In genomic region chr10:83648131-83649020, GRCm38 (mm10) we compare ENCODE assay signal across 8 mouse cellular contexts. TPM values are rescaled to one million over a fixed set of nuclear protein-coding genes. Genes with fewer than 3 reads are reported as not detected.
A peak's percentile ranks its signal among the peaks of the same experiment; 100 is the strongest.
DNase-seq lines count a peak whose midpoint lies in the region; ATAC-seq lines count a peak whose summit lies in the region.

Gene Appl2, minus strand, starts transcription at chr10:83648738.

- DNase-seq in CD4-positive, CD25-positive, alpha-beta regulatory T cell, adult 2 months (ENCODE audit: low read depth, low spot score) = peak; percentile 59
- peak; percentile 55 for DNase-seq in brain, embryonic 18.5 days (ENCODE audit: low read depth, low spot score)
- peak; percentile 94 for DNase-seq in forebrain, embryonic 11.5 days (ENCODE audit: low spot score)
- DNase-seq in kidney, postnatal 25 days = peak; percentile 95 to 98
- peak; percentile 62 for DNase-seq in liver, embryonic 13.5 days
- DNase-seq in natural killer cell, adult 2 months (ENCODE audit: low spot score in 2 of 2) = peak; percentile 73 to 77

- H3K4me3 ChIP-seq in forebrain, embryonic 11.5 days (ENCODE audit: low read depth, low read length) = peak within 1 kb of the TSS; percentile 51
- H3K4me3 ChIP-seq in heart, embryonic 15.5 days = peak within 1 kb of the TSS; percentile 73
- peak within 1 kb of the TSS; percentile 62 for H3K4me3 ChIP-seq in liver, embryonic 13.5 days (replicated peaks)
- peak within 1 kb of the TSS; percentile 77 for H3K4me3 ChIP-seq in stomach, embryonic 14.5 days (ENCODE audit: low read depth, low read length)

- under 1% methylated on average over 55 of the region's 59 CpGs for WGBS in forebrain, embryonic 11.5 days
- WGBS in heart, embryonic 15.5 days = under 1% methylated on average over 59 of the region's 59 CpGs
- under 1% methylated on average over 58 of the region's 59 CpGs for WGBS in liver, embryonic 13.5 days (ENCODE audit: insufficient replicate concordance)
- WGBS in stomach, embryonic 14.5 days = under 1% methylated on average over 59 of the region's 59 CpGs

- peak within 1 kb of the TSS; percentile 62 for H3K4me2 ChIP-seq in forebrain, embryonic 11.5 days (ENCODE audit: low read depth, low read length, severe bottlenecking)
- peak within 1 kb of the TSS; percentile 70 for H3K4me2 ChIP-seq in heart, embryonic 15.5 days
- peak within 1 kb of the TSS; percentile 61 for H3K4me2 ChIP-seq in liver, embryonic 13.5 days
- peak within 1 kb of the TSS; percentile 68 for H3K4me2 ChIP-seq in stomach, embryonic 14.5 days (replicated peaks; ENCODE audit: low read depth, low read length)

- no peaks in the 10 kb centered on the region for H3K9me3 ChIP-seq in forebrain, embryonic 11.5 days (ENCODE audit: control insufficient read depth, low read length)
- H3K9me3 ChIP-seq in heart, embryonic 15.5 days (replicated peaks) = no peaks in the 10 kb centered on the region
- H3K9me3 ChIP-seq in liver, embryonic 13.5 days (replicated peaks) = no peaks in the 10 kb centered on the region
- no peaks in the 10 kb centered on the region for H3K9me3 ChIP-seq in stomach, embryonic 14.5 days (ENCODE audit: control insufficient read depth, low read depth, low read length)

- peak within 1 kb of the TSS; percentile 61 for H3K9ac ChIP-seq in forebrain, embryonic 11.5 days (ENCODE audit: low read length)
- H3K9ac ChIP-seq in heart, embryonic 15.5 days = peak within 1 kb of the TSS; percentile 69
- H3K9ac ChIP-seq in liver, embryonic 13.5 days = peak within 1 kb of the TSS; percentile 62
- peak within 1 kb of the TSS; percentile 78 for H3K9ac ChIP-seq in stomach, embryonic 14.5 days (replicated peaks; ENCODE audit: low read depth, low read length)

- no peaks in the 10 kb centered on the region for H3K27me3 ChIP-seq in forebrain, embryonic 11.5 days (ENCODE audit: control insufficient read depth, insufficient read depth, low read length)
- no peaks in the 10 kb centered on the region for H3K27me3 ChIP-seq in heart, embryonic 15.5 days
- peaks cover 48% of the 10 kb centered on the region for H3K27me3 ChIP-seq in liver, embryonic 13.5 days
- no peaks in the 10 kb centered on the region for H3K27me3 ChIP-seq in stomach, embryonic 14.5 days (ENCODE audit: control insufficient read depth, insufficient read depth, low read length)

- no peaks in the 10 kb centered on the region; the same call in 1 of the 2 replicates for H3K4me1 ChIP-seq in forebrain, embryonic 11.5 days (replicated peaks; ENCODE audit: control insufficient read depth, insufficient read depth, low read length)
- H3K4me1 ChIP-seq in heart, embryonic 15.5 days (replicated peaks) = peaks cover 36% of the 10 kb centered on the region
- H3K4me1 ChIP-seq in liver, embryonic 13.5 days (replicated peaks) = peaks cover 48% of the 10 kb centered on the region
- H3K4me1 ChIP-seq in stomach, embryonic 14.5 days (ENCODE audit: control insufficient read depth, insufficient read depth, low read length) = peaks cover 14% of the 10 kb centered on the region

- no peaks in the 10 kb centered on the region for H3K36me3 ChIP-seq in forebrain, embryonic 11.5 days (ENCODE audit: control insufficient read depth, insufficient read depth, low read length)
- no peaks in the 10 kb centered on the region for H3K36me3 ChIP-seq in heart, embryonic 15.5 days
- no peaks in the 10 kb centered on the region for H3K36me3 ChIP-seq in liver, embryonic 13.5 days
- H3K36me3 ChIP-seq in stomach, embryonic 14.5 days (ENCODE audit: control insufficient read depth, insufficient read depth, low read length) = no peaks in the 10 kb centered on the region

- ATAC-seq in forebrain, embryonic 11.5 days (replicated peaks; ENCODE audit: low FRiP score) = peak; percentile 97
- peak; percentile 96 for ATAC-seq in heart, embryonic 15.5 days (replicated peaks; ENCODE audit: insufficient number of reproducible peaks, insufficient read depth, low FRiP score, low read depth)
- peak; percentile 58 for ATAC-seq in liver, embryonic 13.5 days (ENCODE audit: low read depth)
- peak; percentile 93 for ATAC-seq in stomach, embryonic 14.5 days (ENCODE audit: insufficient number of reproducible peaks, insufficient read depth, low FRiP score, low read depth)

- 0 out of 2 replicates have a peak within 1 kb of the TSS, but pooled peaks have one; percentile 1 for H3K27ac ChIP-seq in forebrain, embryonic 11.5 days (ENCODE audit: low read depth, low read length)
- peak within 1 kb of the TSS; percentile 86 for H3K27ac ChIP-seq in heart, embryonic 15.5 days
- no peak within 1 kb of the TSS for H3K27ac ChIP-seq in liver, embryonic 13.5 days
- H3K27ac ChIP-seq in stomach, embryonic 14.5 days (ENCODE audit: low read length) = peak within 1 kb of the TSS; percentile 76

RNA-seq across cellular contexts. Expression of gene Appl2, which starts in this region (rescaled TPM):
- polyA plus RNA-seq in forebrain, embryonic 11.5 days (2014; fragmentation: Nextera tagmentation; extraction: Ambion mirVana) = 41.1 and 42.0 TPM in 2 replicates
- 34.0 and 36.5 TPM in 2 replicates for polyA plus RNA-seq in heart, embryonic 15.5 days (2015; fragmentation: Nextera tagmentation; extraction: Ambion mirVana)
- 8.5 and 10.8 TPM in 2 replicates for polyA plus RNA-seq in liver, embryonic 13.5 days (2015; fragmentation: Nextera tagmentation; extraction: Ambion mirVana)
- polyA plus RNA-seq in stomach, embryonic 14.5 days (2014; fragmentation: Nextera tagmentation; extraction: Ambion mirVana) = 54.0 and 64.6 TPM in 2 replicates
